Mouse (Mus musculus): ENCODE data around the gene Vmn1r193.
"Not testable (repeated sequence)": the region's sequence is repeated elsewhere in the genome, so short reads cannot be mapped to it uniquely, and the experiment has no call there.

DNA sequence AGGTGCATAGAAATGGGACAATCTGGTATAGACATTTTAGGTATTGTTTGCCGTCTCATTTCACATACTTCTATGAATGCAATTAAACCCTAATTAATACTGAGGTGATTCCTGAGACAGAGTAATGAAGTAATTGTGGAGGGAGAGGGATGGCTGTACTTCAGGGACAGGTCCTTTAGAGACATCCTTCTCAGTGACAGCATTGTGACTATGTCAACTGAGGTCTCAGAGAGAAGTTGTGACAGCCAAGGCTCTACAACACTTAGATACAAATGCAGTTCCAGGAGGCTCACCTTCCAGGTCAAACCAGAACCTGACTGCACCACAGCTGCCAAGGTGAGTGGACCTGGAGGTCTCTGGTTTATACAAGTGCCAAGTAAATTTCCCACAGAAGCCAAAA lies 47.3 kb upstream of the Vmn1r193 start, which contains the start of gene Vmn1r195:
- not testable (repeated sequence) for TF ChIP-seq POLR2A (IDR thresholded peaks at IDR 0.05; ENCODE audit: insufficient read length, low read depth); USF1 (IDR thresholded peaks at IDR 0.05; ENCODE audit: low read depth); MYOD1 (IDR thresholded peaks at IDR 0.05; ENCODE audit: control insufficient read depth in 1 of 3, insufficient read length in 2 of 3, low read depth in 2 of 3); MAX (IDR thresholded peaks at IDR 0.05; ENCODE audit: low read depth); MYOG (IDR thresholded peaks at IDR 0.05; ENCODE audit: control insufficient read depth in 1 of 3, insufficient read depth in 1 of 3, insufficient read length in 2 of 3, low read depth in 2 of 3); POLR2AphosphoS2 (IDR thresholded peaks at IDR 0.05; ENCODE audit: insufficient read length, low read depth)

All from myocyte (in vitro differentiated cells).